Mouse (Mus musculus): ENCODE measurements around the gene Gm10721.
A peak's percentile ranks its signal among the peaks of the same experiment; 100 is the strongest.
"Not testable (repeated sequence)": the region's sequence is repeated elsewhere in the genome, so short reads cannot be mapped to it uniquely, and the experiment has no call there.

The Gm10721 gene

GRCm38 (mm10) chr9:3012733-3013279 lies at the start of gene Gm10721:
Gm10721 (plus strand) TSS chr9:3013140.
- not testable (repeated sequence) for DNase-seq

GRCm38 (mm10) chr9:3000445-3000972 lies 12.4 kb upstream of the Gm10721 start, which contains the start of gene Gm10722:
Gm10722 (plus strand) TSS chr9:3000922.
- DNase-seq: peak in 1 of 2 experiments; percentile 7

- not testable (repeated sequence) for DNase-seq
Measured at GRCm38 (mm10) chr9:3001006-3001405, 11.9 kb upstream of the Gm10721 start.

- DNase-seq: peak; percentile 72 to 94
Measured at GRCm38 (mm10) chr9:3001948-3002659, 10.8 kb upstream of the Gm10721 start.

GRCm38 (mm10) chr9:3002794-3003396 lies 10.0 kb upstream of the Gm10721 start, which contains the start of gene Gm11168:
Gm11168 (plus strand) TSS chr9:3003346.
- not testable (repeated sequence) for DNase-seq

- not testable (repeated sequence) for DNase-seq
Measured at GRCm38 (mm10) chr9:3006179-3006578, 6.8 kb upstream of the Gm10721 start.

GRCm38 (mm10) chr9:3006636-3007035 lies 6.3 kb upstream of the Gm10721 start:
- peak; percentile 74 to 76 for DNase-seq

- DNase-seq: not testable (repeated sequence)
Measured at GRCm38 (mm10) chr9:3007272-3007671, 5.7 kb upstream of the Gm10721 start.

- not testable (repeated sequence) for DNase-seq
Measured at GRCm38 (mm10) chr9:3009331-3009730, 3.6 kb upstream of the Gm10721 start.

GRCm38 (mm10) chr9:3012054-3012621 lies 802 bp upstream of the Gm10721 start:
- DNase-seq: not testable (repeated sequence)

GRCm38 (mm10) chr9:3015354-3015753 lies 2.4 kb downstream of the Gm10721 start, which contains the start of gene Gm10720:
Gm10720 (plus strand) TSS chr9:3015654.
- not testable (repeated sequence) for DNase-seq

GRCm38 (mm10) chr9:3015896-3016295 lies 3.0 kb downstream of the Gm10721 start:
- DNase-seq: not testable (repeated sequence)

- DNase-seq: not testable (repeated sequence)
Measured at GRCm38 (mm10) chr9:3017108-3017507, 4.2 kb downstream of the Gm10721 start, which contains the start of gene Gm10719. Gm10719 (plus strand) TSS chr9:3017408.

GRCm38 (mm10) chr9:3018944-3019343 lies 6.0 kb downstream of the Gm10721 start:
- DNase-seq: not testable (repeated sequence)

- peak; percentile 4 to 38 for DNase-seq
Measured at GRCm38 (mm10) chr9:3019835-3020727, 7.1 kb downstream of the Gm10721 start.

- DNase-seq: peak in 1 of 2 experiments; percentile 55
Measured at GRCm38 (mm10) chr9:3022316-3023008, 9.5 kb downstream of the Gm10721 start.

- DNase-seq: not testable (repeated sequence)
Measured at GRCm38 (mm10) chr9:3023312-3023984, 10.5 kb downstream of the Gm10721 start, which contains the start of gene Gm10718. Gm10718 (plus strand) TSS chr9:3023547.

GRCm38 (mm10) chr9:3023985-3024648 lies 11.2 kb downstream of the Gm10721 start:
- DNase-seq: peak; percentile 46 to 64

- DNase-seq: peak; percentile 16 to 18
Measured at GRCm38 (mm10) chr9:3024912-3025467, 12.1 kb downstream of the Gm10721 start, which contains the start of gene Gm10717. Gm10717 (plus strand) TSS chr9:3025417.
